Mouse (Mus musculus): Measurements from ENCODE around the gene Gm3591. TPM values are rescaled to one million over a fixed set of nuclear protein-coding genes. Genes with fewer than 3 reads are reported as not detected.
"Not testable (repeated sequence)": the region's sequence is repeated elsewhere in the genome, so short reads cannot be mapped to it uniquely, and the experiment has no call there.

The Gm3591 gene
- not detected for total RNA-seq (2021)
- long read RNA-seq, experiment 1 = 0 reads
- long read RNA-seq, experiment 2 = 0 reads

GRCm38 (mm10) chr14:6412382-6412781, at the start of gene Gm3591:
Gm3591 (minus strand) TSS chr14:6412482.
- intact Hi-C loops (cut with DNase I; ENCODE audit: low total_unique reads); DNase-seq: not testable (repeated sequence)

GRCm38 (mm10) chr14:6444511-6444910, 32.2 kb upstream of the Gm3591 start, which contains the start of gene Gm3594:
Gm3594 (minus strand) TSS chr14:6444611.
- DNase-seq; intact Hi-C loops (cut with DNase I; ENCODE audit: low total_unique reads): not testable (repeated sequence)

GRCm38 (mm10) chr14:6440774-6441173, 28.5 kb upstream of the Gm3591 start:
- intact Hi-C loops (cut with DNase I; ENCODE audit: low total_unique reads); DNase-seq: not testable (repeated sequence)

GRCm38 (mm10) chr14:6440206-6440605, 27.9 kb upstream of the Gm3591 start:
- peak; percentile 1 for DNase-seq
- intact Hi-C loops (cut with DNase I; ENCODE audit: low total_unique reads) = not testable (repeated sequence)

- intact Hi-C loops (cut with DNase I; ENCODE audit: low total_unique reads) = not testable (repeated sequence)
- peak; percentile 28 for DNase-seq
These were observed 14.5 kb upstream of the Gm3591 start for GRCm38 (mm10) chr14:6426766-6427165.

- peak; percentile 1 for DNase-seq
- intact Hi-C loops (cut with DNase I; ENCODE audit: low total_unique reads) = not testable (repeated sequence)
These were observed 14.1 kb upstream of the Gm3591 start for GRCm38 (mm10) chr14:6426353-6426752.

GRCm38 (mm10) chr14:6390219-6390618, 22.1 kb downstream of the Gm3591 start, which contains the start of gene Gm16440:
Gm16440 (minus strand) TSS chr14:6390319.
- intact Hi-C loops (cut with DNase I; ENCODE audit: low total_unique reads); DNase-seq: not testable (repeated sequence)

Other genes with a start within 250 kb of the Gm3591 start
- gene Gm21560, start 193.2 kb downstream of the Gm3591 start, total RNA-seq (2021) = under 1 TPM; 0.39 to 0.40 TPM
- under 1 TPM in 1 of 2 experiments, not detected in 1; 0.53 TPM for gene Gm3411, start 125.2 kb downstream of the Gm3591 start, total RNA-seq (2021)
- not detected for gene Gm21103, start 107.6 kb downstream of the Gm3591 start, total RNA-seq (2021)
- not detected for gene Gm3618, start 68.8 kb downstream of the Gm3591 start, total RNA-seq (2021)
- not detected for gene Gm16440, start 22.2 kb downstream of the Gm3591 start, total RNA-seq (2021)
- not detected for gene Gm3594, start 32.1 kb upstream of the Gm3591 start, total RNA-seq (2021)
- not detected for gene Gm8356, start 124.8 kb upstream of the Gm3591 start, total RNA-seq (2021)
- gene Gm3629, start 178.1 kb upstream of the Gm3591 start, total RNA-seq (2021) = 1 to 10 TPM in 1 of 2 experiments, under 1 TPM in 1; 0.80 to 1.2 TPM
- gene Gm3460, start 209.9 kb upstream of the Gm3591 start, total RNA-seq (2021) = not detected